Mouse (Mus musculus): Measurements from ENCODE around the gene Ephb4.

GRCm38 (mm10) chr5:137332857-137333511, 16.9 kb upstream of the Ephb4 start:
- TF ChIP-seq TAL1 (IDR thresholded peaks at IDR 0.05; ENCODE audit: low read length) (no peak), GATA1 (IDR thresholded peaks at IDR 0.05; ENCODE audit: low read length) (no peak)
